Mouse (Mus musculus): ENCODE measurements at regions not wholly inside any gene's neighbourhood (a gene's known extent, or its start where the extent isn't known, plus 50 kb on each side); places are given as distances from the start of the nearest gene placed in this dataset.

GRCm38 (mm10) chr4:142756332-142756731 is 456.5 kb downstream of the Prdm2 start:
- no peak for TF ChIP-seq KAT2A (IDR thresholded peaks at IDR 0.05; ENCODE audit: insufficient replicate concordance, low read length)
- no peak for TF ChIP-seq USF2 (conservative IDR thresholded peaks at IDR 0.05; ENCODE audit: low read depth, low read length)
- TF ChIP-seq EP300 (IDR thresholded peaks at IDR 0.05; ENCODE audit: low read length) = no peak
- no peak for TF ChIP-seq CTCF (conservative IDR thresholded peaks at IDR 0.05 in 1 of 2, IDR thresholded peaks at IDR 0.05 in 1 of 2; ENCODE audit: low read depth in 2 of 2, low read length in 2 of 2)
- no peak for TF ChIP-seq POLR2A (IDR thresholded peaks at IDR 0.05; ENCODE audit: low read depth, low read length)
- TF ChIP-seq UBTF (IDR thresholded peaks at IDR 0.05; ENCODE audit: low read depth, low read length) = no peak
- TF ChIP-seq ZC3H11A (IDR thresholded peaks at IDR 0.05; ENCODE audit: low read depth, low read length) = no peak
- no peak for TF ChIP-seq ELF1 (IDR thresholded peaks at IDR 0.05; ENCODE audit: low read depth, low read length)
- no peak for TF ChIP-seq RAD21 (IDR thresholded peaks at IDR 0.05; ENCODE audit: low read depth, low read length)
- no peak for TF ChIP-seq PAX5 (IDR thresholded peaks at IDR 0.05; ENCODE audit: low read length)
- no peak for TF ChIP-seq CHD1 (IDR thresholded peaks at IDR 0.05; ENCODE audit: low read depth, low read length)
- no peak for TF ChIP-seq MEF2A (IDR thresholded peaks at IDR 0.05; ENCODE audit: borderline replicate concordance, low read depth, low read length)

Data from CH12.LX (cell line).